Mouse (Mus musculus): ENCODE data around the gene Filip1l. TPM values are rescaled to one million over a fixed set of nuclear protein-coding genes. Genes with fewer than 3 reads are reported as not detected.

The Filip1l gene
- polyA plus RNA-seq, 1 experiment from 2014 or later, result 24.3 TPM

DNA sequence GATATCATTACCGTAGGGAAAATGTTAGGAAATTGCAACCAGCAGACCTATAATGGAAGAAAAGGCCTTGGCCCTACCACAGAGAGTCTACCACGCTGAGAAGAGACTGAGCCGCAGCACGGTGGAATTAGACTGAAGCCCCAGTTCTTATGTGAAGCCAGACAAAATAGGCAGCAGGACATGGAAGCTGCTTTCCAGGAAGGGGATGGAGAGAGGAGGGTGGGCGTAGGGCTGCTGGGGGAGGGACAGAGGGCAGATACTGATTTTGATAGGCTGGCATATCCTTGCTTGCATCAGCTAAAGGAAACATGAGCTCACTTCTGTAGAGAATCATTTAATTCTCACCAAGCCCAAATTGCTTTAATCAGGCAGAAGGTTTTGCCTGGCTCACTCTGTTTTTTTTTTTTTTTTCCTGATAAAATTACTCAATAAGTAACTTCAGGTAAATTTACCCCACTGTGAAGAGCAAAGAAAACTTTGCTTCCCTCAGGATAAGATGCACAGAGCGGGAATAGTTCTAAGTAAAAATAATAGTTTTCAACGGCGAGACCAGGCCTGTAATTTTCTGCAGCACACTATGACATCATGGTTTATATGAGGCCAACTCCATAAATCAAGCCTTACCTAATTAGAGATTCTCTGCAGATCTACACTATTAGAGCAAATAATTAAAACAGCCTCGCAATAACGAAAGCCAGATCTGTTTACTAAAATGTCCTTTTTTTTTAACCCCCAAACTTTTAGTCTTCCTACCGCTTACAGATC lies 84.8 kb downstream of the Filip1l start:
- H3K27me3 ChIP-seq (ENCODE audit: control insufficient read depth, insufficient read depth, low read length), result no peaks in the 10 kb centered on the region
- H3K36me3 ChIP-seq (ENCODE audit: control insufficient read depth, insufficient read depth, low read length), result no peaks in the 10 kb centered on the region
- no peak overlapping the region for H3K9ac ChIP-seq (ENCODE audit: low read length)
- 35% methylated on average over 11 of the region's 11 CpGs for WGBS
- ATAC-seq (ENCODE audit: insufficient number of reproducible peaks, low FRiP score, low TSS enrichment, low read depth) (no peak), DNase-seq (ENCODE audit: low spot score) (no peak)
- no peaks in the 10 kb centered on the region for H3K9me3 ChIP-seq (ENCODE audit: control insufficient read depth, low read length)
- no peak overlapping the region for H3K27ac ChIP-seq (replicated peaks; ENCODE audit: low read depth, low read length)
- H3K4me2 ChIP-seq (ENCODE audit: low read depth, severe bottlenecking), result no peak overlapping the region
- no peak overlapping the region for H3K4me3 ChIP-seq (ENCODE audit: low read depth, low read length)
- peaks cover 9% of the 10 kb centered on the region for H3K4me1 ChIP-seq (ENCODE audit: control insufficient read depth, insufficient read depth, low read length)

DNA sequence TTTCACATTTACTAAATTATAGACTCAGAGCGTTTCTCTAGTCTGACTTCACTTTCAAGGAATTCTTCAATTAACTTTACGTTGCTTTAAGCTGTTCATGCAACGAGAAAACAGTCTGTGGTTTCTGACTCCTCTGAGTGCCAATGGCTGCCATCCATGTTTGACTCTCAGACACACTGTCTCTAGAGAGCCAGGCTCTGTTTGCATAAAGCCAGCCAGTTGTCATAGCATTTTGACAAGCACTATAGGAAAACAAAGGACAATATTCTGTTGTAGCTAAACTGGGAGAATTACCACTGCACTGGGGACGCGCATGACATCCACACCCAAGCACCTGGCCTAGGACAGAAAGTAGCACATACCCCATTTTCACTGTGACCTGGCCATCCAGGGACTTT lies 85.4 kb downstream of the Filip1l start:
- 44% methylated on average over 5 of the region's 5 CpGs for WGBS
- Histone ChIP-seq H3K27me3 (ENCODE audit: control insufficient read depth, insufficient read depth, low read length) (no peaks in the 10 kb centered on the region), H3K36me3 (ENCODE audit: control insufficient read depth, insufficient read depth, low read length) (no peaks in the 10 kb centered on the region), H3K4me3 (ENCODE audit: low read depth, low read length) (no peak overlapping the region), H3K4me2 (ENCODE audit: low read depth, severe bottlenecking) (no peak overlapping the region), H3K9me3 (ENCODE audit: control insufficient read depth, low read length) (no peaks in the 10 kb centered on the region), H3K9ac (ENCODE audit: low read length) (no peak overlapping the region), H3K27ac (replicated peaks; ENCODE audit: low read depth, low read length) (peak overlapping the region; percentile 16; the same call in 1 of the 2 replicates), H3K4me1 (ENCODE audit: control insufficient read depth, insufficient read depth, low read length) (peaks cover 9% of the 10 kb centered on the region)
- DNase-seq (ENCODE audit: low spot score) (no peak), ATAC-seq (ENCODE audit: insufficient number of reproducible peaks, low FRiP score, low TSS enrichment, low read depth) (no peak)

DNA sequence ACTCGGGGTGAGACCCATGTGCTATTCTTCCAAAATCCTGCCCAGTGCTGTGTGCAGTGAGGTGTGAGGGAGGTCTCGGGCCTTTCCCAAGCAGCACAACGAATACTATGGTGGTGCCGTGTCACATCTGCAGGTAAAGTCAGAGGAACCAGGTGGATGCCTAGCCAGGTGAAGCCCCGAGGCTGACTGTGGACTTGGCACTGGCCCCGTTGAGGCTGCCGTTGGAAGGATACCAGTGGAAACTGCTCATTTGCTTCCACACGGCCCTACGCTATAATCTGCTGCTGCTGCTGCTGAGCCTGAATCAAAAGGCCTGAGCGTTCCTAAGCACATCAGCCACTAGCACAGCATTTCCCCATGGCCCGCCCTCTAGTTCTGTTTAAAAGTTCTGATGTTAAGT lies 86.3 kb downstream of the Filip1l start:
- DNase-seq (ENCODE audit: low spot score) (no peak), ATAC-seq (ENCODE audit: insufficient number of reproducible peaks, low FRiP score, low TSS enrichment, low read depth) (no peak)
- H3K36me3 ChIP-seq (ENCODE audit: control insufficient read depth, insufficient read depth, low read length), result no peaks in the 10 kb centered on the region
- H3K9ac ChIP-seq (ENCODE audit: low read length), result no peak overlapping the region
- WGBS, result 82% methylated on average over 11 of the region's 11 CpGs
- H3K27ac ChIP-seq (replicated peaks; ENCODE audit: low read depth, low read length), result no peak overlapping the region
- H3K4me2 ChIP-seq (ENCODE audit: low read depth, severe bottlenecking), result no peak overlapping the region
- H3K4me3 ChIP-seq (ENCODE audit: low read depth, low read length), result no peak overlapping the region
- no peaks in the 10 kb centered on the region for H3K9me3 ChIP-seq (ENCODE audit: control insufficient read depth, low read length)
- no peaks in the 10 kb centered on the region for H3K27me3 ChIP-seq (ENCODE audit: control insufficient read depth, insufficient read depth, low read length)
- H3K4me1 ChIP-seq (ENCODE audit: control insufficient read depth, insufficient read depth, low read length), result peaks cover 9% of the 10 kb centered on the region

DNA sequence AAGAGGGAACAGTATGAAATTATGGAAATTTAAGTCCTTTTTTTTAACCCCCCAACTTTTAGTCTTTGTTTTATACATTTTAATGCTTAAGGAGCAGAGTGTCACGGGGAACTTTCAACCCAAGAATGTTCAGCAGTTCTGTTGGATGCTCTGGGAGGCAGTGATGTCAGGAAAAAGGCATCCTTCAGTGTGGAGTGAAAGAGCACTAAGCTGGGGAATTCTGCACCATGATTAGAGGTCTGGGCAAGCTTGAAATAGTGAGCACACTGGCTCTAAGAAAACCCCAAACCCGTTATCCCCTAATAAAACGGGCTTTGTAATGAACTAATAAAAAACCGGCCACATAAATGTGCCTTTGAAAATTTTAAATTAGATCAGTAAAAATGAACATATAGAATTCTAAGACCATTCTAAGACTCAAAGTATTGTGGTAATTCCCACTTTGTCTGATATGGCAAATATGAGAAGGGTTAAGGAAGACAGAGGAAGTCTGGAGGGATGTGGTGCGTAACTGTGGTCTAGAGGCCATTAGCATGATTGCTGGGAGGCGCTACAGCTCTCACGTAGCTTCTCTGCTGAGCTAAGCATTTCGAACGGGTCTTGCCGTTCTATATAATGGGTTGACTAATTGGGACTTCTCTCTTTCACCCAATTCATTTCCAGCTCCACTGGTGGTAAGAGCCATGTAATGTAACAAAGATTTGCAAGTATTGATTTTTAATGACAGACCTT lies 88.0 kb downstream of the Filip1l start:
- no peak overlapping the region for H3K27ac ChIP-seq (replicated peaks; ENCODE audit: low read depth, low read length)
- DNase-seq (ENCODE audit: low spot score) (no peak), ATAC-seq (ENCODE audit: insufficient number of reproducible peaks, low FRiP score, low TSS enrichment, low read depth) (no peak)
- peaks cover 17% of the 10 kb centered on the region for H3K4me1 ChIP-seq (ENCODE audit: control insufficient read depth, insufficient read depth, low read length)
- no peaks in the 10 kb centered on the region for H3K36me3 ChIP-seq (ENCODE audit: control insufficient read depth, insufficient read depth, low read length)
- H3K27me3 ChIP-seq (ENCODE audit: control insufficient read depth, insufficient read depth, low read length), result no peaks in the 10 kb centered on the region
- no peak overlapping the region for H3K9ac ChIP-seq (ENCODE audit: low read length)
- no peak overlapping the region for H3K4me2 ChIP-seq (ENCODE audit: low read depth, severe bottlenecking)
- H3K4me3 ChIP-seq (ENCODE audit: low read depth, low read length), result no peak overlapping the region
- 43% methylated on average over 10 of the region's 10 CpGs for WGBS
- no peaks in the 10 kb centered on the region for H3K9me3 ChIP-seq (ENCODE audit: control insufficient read depth, low read length)

DNA sequence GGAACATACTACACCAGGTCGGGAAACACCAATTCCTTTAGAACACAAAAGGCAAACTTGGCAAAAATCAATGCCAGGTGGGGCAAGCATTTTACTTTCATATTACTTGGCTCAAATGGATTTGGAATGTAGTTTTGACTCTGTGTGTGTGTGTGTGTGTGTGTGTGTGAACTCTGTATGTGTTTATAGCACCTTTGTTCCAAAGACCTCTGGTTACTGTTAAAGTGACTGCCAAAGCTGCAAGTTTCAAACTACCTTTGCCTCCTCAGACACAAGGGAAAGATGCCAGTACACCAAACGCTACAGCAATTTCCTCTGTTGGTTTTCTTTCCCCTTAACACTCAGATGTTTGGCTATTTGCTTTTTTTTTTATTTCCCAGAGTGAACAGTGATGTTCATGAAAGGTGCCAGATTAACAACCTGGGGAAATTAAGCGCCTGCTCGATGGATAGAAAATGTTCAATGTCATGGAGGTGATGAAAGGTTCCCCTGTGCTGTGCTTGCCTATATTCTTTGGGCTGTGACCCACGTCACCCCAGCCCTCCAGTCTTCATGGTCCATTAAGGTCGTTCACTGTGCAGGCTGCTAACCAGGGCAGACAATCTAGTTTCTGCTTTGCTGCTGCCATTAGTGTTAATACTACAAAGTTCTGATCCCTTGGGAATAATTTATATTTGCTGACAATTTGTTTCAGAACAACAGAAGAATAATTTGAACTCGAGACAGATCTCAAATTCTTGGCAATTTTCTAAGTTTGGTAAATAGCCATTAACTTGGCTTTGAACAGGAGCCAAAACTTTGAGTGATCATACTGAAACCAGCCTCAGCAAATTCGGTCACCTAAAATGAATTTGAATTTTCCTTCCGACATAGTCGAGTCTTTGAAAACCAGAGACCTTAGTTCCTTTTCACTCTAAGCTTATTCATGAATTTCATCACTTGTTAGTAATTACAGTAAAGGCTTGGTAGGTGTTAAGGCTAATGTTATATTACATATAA lies 92.5 kb downstream of the Filip1l start:
- ATAC-seq (ENCODE audit: insufficient number of reproducible peaks, low FRiP score, low TSS enrichment, low read depth) (peak; percentile 64), DNase-seq (ENCODE audit: low spot score) (peak; percentile 66)
- Histone ChIP-seq H3K27me3 (ENCODE audit: control insufficient read depth, insufficient read depth, low read length) (no peaks in the 10 kb centered on the region), H3K27ac (replicated peaks; ENCODE audit: low read depth, low read length) (peak overlapping the region; percentile 16; the same call in 1 of the 2 replicates), H3K36me3 (ENCODE audit: control insufficient read depth, insufficient read depth, low read length) (no peaks in the 10 kb centered on the region), H3K9ac (ENCODE audit: low read length) (no peak overlapping the region), H3K9me3 (ENCODE audit: control insufficient read depth, low read length) (no peaks in the 10 kb centered on the region), H3K4me1 (ENCODE audit: control insufficient read depth, insufficient read depth, low read length) (peaks cover 16% of the 10 kb centered on the region), H3K4me3 (ENCODE audit: low read depth, low read length) (no peak overlapping the region), H3K4me2 (ENCODE audit: low read depth, severe bottlenecking) (no peak overlapping the region)
- WGBS, result 47% methylated on average over 10 of the region's 10 CpGs

DNA sequence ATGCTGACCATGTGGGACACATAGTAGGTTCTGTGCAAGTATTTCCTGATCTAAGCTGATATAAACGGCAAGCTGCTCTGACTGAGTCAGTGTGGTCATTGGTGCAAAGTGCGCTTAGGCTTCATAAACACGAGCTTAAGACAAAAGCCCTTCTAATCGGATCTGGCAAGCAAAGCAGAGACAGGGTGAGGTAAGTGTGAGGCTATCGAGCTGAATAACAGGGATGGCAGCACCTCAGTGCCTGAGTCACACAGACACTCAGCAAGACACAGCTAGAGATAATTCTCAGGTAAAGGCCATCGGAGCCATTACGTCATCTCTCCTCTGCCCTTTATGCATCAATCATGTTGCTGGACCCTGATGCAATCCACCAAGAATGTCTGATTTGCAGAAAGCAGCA lies 100.1 kb downstream of the Filip1l start:
- no peaks in the 10 kb centered on the region for H3K36me3 ChIP-seq (ENCODE audit: control insufficient read depth, insufficient read depth, low read length)
- no peak overlapping the region for H3K4me3 ChIP-seq (ENCODE audit: low read depth, low read length)
- H3K9me3 ChIP-seq (ENCODE audit: control insufficient read depth, low read length), result no peaks in the 10 kb centered on the region
- peaks cover 18% of the 10 kb centered on the region for H3K4me1 ChIP-seq (ENCODE audit: control insufficient read depth, insufficient read depth, low read length)
- no peak overlapping the region for H3K4me2 ChIP-seq (ENCODE audit: low read depth, severe bottlenecking)
- no peak overlapping the region for H3K9ac ChIP-seq (ENCODE audit: low read length)
- DNase-seq (ENCODE audit: low spot score), result no peak
- ATAC-seq (ENCODE audit: insufficient number of reproducible peaks, low FRiP score, low TSS enrichment, low read depth), result no peak
- H3K27me3 ChIP-seq (ENCODE audit: control insufficient read depth, insufficient read depth, low read length), result no peaks in the 10 kb centered on the region
- no peak overlapping the region for H3K27ac ChIP-seq (replicated peaks; ENCODE audit: low read depth, low read length)
- WGBS, result 65% methylated on average over 7 of the region's 7 CpGs

DNA sequence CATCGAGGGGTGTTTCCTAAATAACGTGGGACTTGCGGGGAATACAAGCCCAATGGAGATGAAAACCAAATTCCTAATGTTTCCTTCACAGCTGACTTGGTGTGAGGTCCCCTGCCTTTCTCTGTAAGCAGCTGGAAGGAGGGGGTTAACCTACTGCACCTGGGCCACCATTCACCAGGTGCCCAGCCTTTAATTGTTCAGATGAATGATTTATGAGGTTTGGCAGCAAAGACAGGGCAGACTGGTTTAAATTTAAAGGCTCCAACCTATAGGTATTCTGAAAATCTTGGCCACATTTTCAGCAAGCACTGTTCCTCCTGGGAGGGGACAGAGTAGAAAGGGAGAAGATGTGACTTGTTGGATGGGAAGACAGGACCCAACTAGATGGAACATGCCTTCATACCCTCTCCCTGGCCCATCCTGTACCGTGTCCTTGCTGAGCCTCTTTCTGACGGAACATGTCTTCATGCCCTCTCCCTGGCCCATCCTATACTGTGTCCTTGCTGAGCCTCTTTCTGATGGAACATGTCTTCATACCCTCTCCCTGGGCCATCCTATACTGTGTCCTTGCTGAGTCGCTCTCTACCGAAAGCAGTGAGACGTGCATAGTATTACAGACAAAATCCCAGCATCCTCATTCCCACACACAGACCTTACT lies 101.3 kb downstream of the Filip1l start:
- Histone ChIP-seq H3K36me3 (ENCODE audit: control insufficient read depth, insufficient read depth, low read length) (no peaks in the 10 kb centered on the region), H3K4me2 (ENCODE audit: low read depth, severe bottlenecking) (no peak overlapping the region), H3K9ac (ENCODE audit: low read length) (no peak overlapping the region), H3K9me3 (ENCODE audit: control insufficient read depth, low read length) (no peaks in the 10 kb centered on the region), H3K27me3 (ENCODE audit: control insufficient read depth, insufficient read depth, low read length) (no peaks in the 10 kb centered on the region), H3K4me3 (ENCODE audit: low read depth, low read length) (no peak overlapping the region), H3K27ac (replicated peaks; ENCODE audit: low read depth, low read length) (no peak overlapping the region), H3K4me1 (ENCODE audit: control insufficient read depth, insufficient read depth, low read length) (peaks cover 18% of the 10 kb centered on the region)
- 77% methylated on average over 8 of the region's 8 CpGs for WGBS
- DNase-seq (ENCODE audit: low spot score) (no peak), ATAC-seq (ENCODE audit: insufficient number of reproducible peaks, low FRiP score, low TSS enrichment, low read depth) (0 out of 2 replicates have a peak, but pooled peaks have one; percentile 53)
